ENCODE assay signal across 8 mouse cellular contexts in the genomic region with DNA sequence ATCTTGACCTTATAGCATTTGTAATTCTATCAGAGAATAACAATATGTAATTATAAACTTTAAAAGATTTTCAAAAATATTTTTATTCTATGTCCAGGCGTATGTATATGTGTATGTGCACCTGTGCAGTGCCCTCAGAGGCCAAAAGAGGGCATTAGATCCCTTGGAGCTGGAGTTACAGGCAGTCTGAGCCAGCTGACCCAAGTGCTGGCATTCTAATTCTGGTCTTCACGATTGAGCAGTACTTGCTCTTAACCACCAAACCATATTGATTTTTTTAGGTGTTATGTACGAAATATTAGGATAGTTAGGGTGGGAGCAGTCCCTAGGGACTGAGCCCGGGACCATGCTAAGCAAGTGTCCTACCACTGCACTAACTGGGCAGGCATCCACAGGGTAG. TPM values are rescaled to one million over a fixed set of nuclear protein-coding genes. Genes with fewer than 3 reads are reported as not detected.
DNase-seq lines count a peak whose midpoint lies in the region; ATAC-seq and TF ChIP-seq lines count a peak whose summit lies in the region.

No protein-coding gene starts in this region.

- no peaks in the 10 kb centered on the region for H3K4me1 ChIP-seq in kidney, postnatal 0 days (replicated peaks; ENCODE audit: insufficient read depth, low read length)
- H3K4me1 ChIP-seq in bone marrow, adult 2 months (ENCODE audit: control insufficient read depth, insufficient read depth, low read length): no peaks in the 10 kb centered on the region; the same call in 1 of the 2 replicates
- H3K4me1 ChIP-seq in hindbrain, embryonic 11.5 days (replicated peaks; ENCODE audit: control insufficient read depth, insufficient read depth, low read length): no peaks in the 10 kb centered on the region
- H3K4me1 ChIP-seq in midbrain, embryonic 12.5 days: peaks cover 8% of the 10 kb centered on the region

- TF ChIP-seq CTCF in kidney, postnatal 0 days (IDR thresholded peaks at IDR 0.05; ENCODE audit: low read depth): peak; percentile 20; the same call in 1 of the 2 replicates
- 0 out of 2 replicates have a peak, but pooled peaks have one; percentile 20 for TF ChIP-seq CTCF in bone marrow, adult 2 months (IDR thresholded peaks at IDR 0.05; ENCODE audit: control insufficient read depth, insufficient read depth, low read length)

- TF ChIP-seq POLR2A in bone marrow, adult 2 months (IDR thresholded peaks at IDR 0.05; ENCODE audit: borderline replicate concordance, control insufficient read depth, low read depth, low read length): no peak

- no peak overlapping the region for H3K4me3 ChIP-seq in kidney, postnatal 0 days (replicated peaks; ENCODE audit: low read depth, low read length)
- no peak overlapping the region for H3K4me3 ChIP-seq in bone marrow, adult 2 months (replicated peaks; ENCODE audit: control insufficient read depth, low read depth, low read length)
- H3K4me3 ChIP-seq in hindbrain, embryonic 11.5 days (ENCODE audit: low read depth, low read length): peak overlapping the region; percentile 54; the same call in 1 of the 2 replicates
- H3K4me3 ChIP-seq in midbrain, embryonic 12.5 days: 0 out of 2 replicates have a peak overlapping the region, but pooled peaks have one; percentile 59

- WGBS in kidney, postnatal 0 days: 81% methylated on average over 4 of the region's 4 CpGs
- WGBS in bone marrow, adult 2 months: 73% methylated on average over 4 of the region's 4 CpGs
- WGBS in hindbrain, embryonic 11.5 days: 79% methylated on average over 4 of the region's 4 CpGs
- 73% methylated on average over 4 of the region's 4 CpGs for WGBS in midbrain, embryonic 12.5 days

- H3K9ac ChIP-seq in kidney, postnatal 0 days (ENCODE audit: low read depth, low read length): no peak overlapping the region
- H3K9ac ChIP-seq in hindbrain, embryonic 11.5 days (ENCODE audit: low read depth, low read length): no peak overlapping the region
- no peak overlapping the region for H3K9ac ChIP-seq in midbrain, embryonic 12.5 days (replicated peaks)

- ATAC-seq in kidney, postnatal 0 days (replicated peaks; ENCODE audit: low FRiP score, low read depth): 0 out of 2 replicates have a peak, but pooled peaks have one; percentile 11
- no peak for ATAC-seq in hindbrain, embryonic 11.5 days (ENCODE audit: low FRiP score)
- ATAC-seq in midbrain, embryonic 12.5 days (ENCODE audit: low FRiP score, low read depth): no peak; the same call in 1 of the 2 replicates

- H3K9me3 ChIP-seq in kidney, postnatal 0 days (replicated peaks; ENCODE audit: low read length): no peaks in the 10 kb centered on the region
- H3K9me3 ChIP-seq in hindbrain, embryonic 11.5 days (ENCODE audit: control insufficient read depth, low read length): no peaks in the 10 kb centered on the region
- no peaks in the 10 kb centered on the region for H3K9me3 ChIP-seq in midbrain, embryonic 12.5 days

- H3K27ac ChIP-seq in kidney, postnatal 0 days: no peak overlapping the region
- H3K27ac ChIP-seq in bone marrow, adult 2 months (ENCODE audit: control insufficient read depth, insufficient read depth, low read depth, low read length, poor library complexity): no peak overlapping the region
- H3K27ac ChIP-seq in hindbrain, embryonic 11.5 days (ENCODE audit: low read depth, low read length): no peak overlapping the region
- H3K27ac ChIP-seq in midbrain, embryonic 12.5 days (replicated peaks): no peak overlapping the region

- peak overlapping the region; percentile 57 for H3K4me2 ChIP-seq in kidney, postnatal 0 days (ENCODE audit: low read length)
- peak overlapping the region; percentile 62; the same call in 1 of the 2 replicates for H3K4me2 ChIP-seq in hindbrain, embryonic 11.5 days (replicated peaks; ENCODE audit: low read depth, low read length)
- peak overlapping the region; percentile 76; the same call in 1 of the 2 replicates for H3K4me2 ChIP-seq in midbrain, embryonic 12.5 days (replicated peaks)

- no peak for DNase-seq in kidney, postnatal 0 days (ENCODE audit: low spot score)
- no peak for DNase-seq in kidney, adult 8-10 months
- DNase-seq in hindbrain, embryonic 11.5 days (ENCODE audit: low spot score): no peak
- DNase-seq in urinary bladder, adult 2 months (ENCODE audit: low spot score): no peak
- DNase-seq in testis, postnatal 10 days (ENCODE audit: low spot score): no peak
- DNase-seq in layer of hippocampus, postnatal 10 days (ENCODE audit: low spot score in 2 of 2): no peak

- H3K27me3 ChIP-seq in kidney, postnatal 0 days (ENCODE audit: insufficient read depth, low read length): no peaks in the 10 kb centered on the region
- no peaks in the 10 kb centered on the region for H3K27me3 ChIP-seq in hindbrain, embryonic 11.5 days (ENCODE audit: control insufficient read depth, insufficient read depth, low read length)
- no peaks in the 10 kb centered on the region for H3K27me3 ChIP-seq in midbrain, embryonic 12.5 days

- no peaks in the 10 kb centered on the region for H3K36me3 ChIP-seq in kidney, postnatal 0 days (ENCODE audit: insufficient read depth, low read length)
- H3K36me3 ChIP-seq in hindbrain, embryonic 11.5 days (ENCODE audit: control insufficient read depth, insufficient read depth, low read length): no peaks in the 10 kb centered on the region
- H3K36me3 ChIP-seq in midbrain, embryonic 12.5 days: no peaks in the 10 kb centered on the region

RNA-seq across cellular contexts. Expression of a gene that starts 0.6 kb away (rescaled TPM):
- polyA plus RNA-seq in kidney, postnatal 0 days (2015; fragmentation: Nextera tagmentation; extraction: Ambion mirVana): 37.8 and 38.6 TPM in 2 replicates
- 25.8 and 27.0 TPM in 2 replicates for polyA plus RNA-seq in bone marrow, adult 2 months (2011; ENCODE audit: insufficient read depth, insufficient read length, low replicate concordance, missing spikeins)
- 44.8 and 49.3 TPM in 2 replicates for polyA plus RNA-seq in hindbrain, embryonic 11.5 days (2014; fragmentation: Nextera tagmentation; extraction: Ambion mirVana)
- polyA plus RNA-seq in midbrain, embryonic 12.5 days (2016; fragmentation: Nextera tagmentation; extraction: Ambion mirVana): 44.1 and 46.4 TPM in 2 replicates
- 24.5 and 27.7 TPM in 2 replicates for polyA plus RNA-seq in urinary bladder, adult 2 months (2012; rRNA removed)
- 10 to 100 TPM; 27.1 to 36.3 TPM for total RNA-seq in layer of hippocampus, postnatal 10 days (2021)

RNA-seq across cellular contexts. Expression of a gene that starts 17.8 kb away (rescaled TPM):
- polyA plus RNA-seq in kidney, postnatal 0 days (2015; fragmentation: Nextera tagmentation; extraction: Ambion mirVana): 24.5 and 24.8 TPM in 2 replicates
- polyA plus RNA-seq in bone marrow, adult 2 months (2011; ENCODE audit: insufficient read depth, insufficient read length, low replicate concordance, missing spikeins): 28.1 and 37.6 TPM in 2 replicates
- polyA plus RNA-seq in hindbrain, embryonic 11.5 days (2014; fragmentation: Nextera tagmentation; extraction: Ambion mirVana): 1.3 and 2.4 TPM in 2 replicates
- 4.4 and 7.9 TPM in 2 replicates for polyA plus RNA-seq in midbrain, embryonic 12.5 days (2016; fragmentation: Nextera tagmentation; extraction: Ambion mirVana)
- 67.1 and 82.3 TPM in 2 replicates for polyA plus RNA-seq in urinary bladder, adult 2 months (2012; rRNA removed)
- total RNA-seq in layer of hippocampus, postnatal 10 days (2021): 1 to 10 TPM; 2.9 to 5.5 TPM

RNA-seq across cellular contexts. Expression of a gene that starts 27.7 kb away (rescaled TPM):
- polyA plus RNA-seq in kidney, postnatal 0 days (2015; fragmentation: Nextera tagmentation; extraction: Ambion mirVana): 13.4 and 17.3 TPM in 2 replicates
- 14.2 and 34.1 TPM in 2 replicates for polyA plus RNA-seq in bone marrow, adult 2 months (2011; ENCODE audit: insufficient read depth, insufficient read length, low replicate concordance, missing spikeins)
- 0.25 and 0.52 TPM in 2 replicates for polyA plus RNA-seq in hindbrain, embryonic 11.5 days (2014; fragmentation: Nextera tagmentation; extraction: Ambion mirVana)
- 0.45 and 1.1 TPM in 2 replicates for polyA plus RNA-seq in midbrain, embryonic 12.5 days (2016; fragmentation: Nextera tagmentation; extraction: Ambion mirVana)
- 28.5 and 29.2 TPM in 2 replicates for polyA plus RNA-seq in urinary bladder, adult 2 months (2012; rRNA removed)
- total RNA-seq in layer of hippocampus, postnatal 10 days (2021): 1 to 10 TPM; 3.8 to 5.3 TPM

RNA-seq across cellular contexts. Expression of a gene that starts 46.7 kb away (rescaled TPM):
- 140 and 145 TPM in 2 replicates for polyA plus RNA-seq in kidney, postnatal 0 days (2015; fragmentation: Nextera tagmentation; extraction: Ambion mirVana)
- 77.8 and 182 TPM in 2 replicates for polyA plus RNA-seq in bone marrow, adult 2 months (2011; ENCODE audit: insufficient read depth, insufficient read length, low replicate concordance, missing spikeins)
- polyA plus RNA-seq in hindbrain, embryonic 11.5 days (2014; fragmentation: Nextera tagmentation; extraction: Ambion mirVana): 164 and 176 TPM in 2 replicates
- polyA plus RNA-seq in midbrain, embryonic 12.5 days (2016; fragmentation: Nextera tagmentation; extraction: Ambion mirVana): 151 TPM in 2 replicates
- polyA plus RNA-seq in urinary bladder, adult 2 months (2012; rRNA removed): 32.6 and 37.6 TPM in 2 replicates
- 100 to 1,000 TPM; 114 to 137 TPM for total RNA-seq in layer of hippocampus, postnatal 10 days (2021)

RNA-seq across cellular contexts. Expression of a gene that starts 47.1 kb away (rescaled TPM):
- 7.1 and 9.0 TPM in 2 replicates for polyA plus RNA-seq in kidney, postnatal 0 days (2015; fragmentation: Nextera tagmentation; extraction: Ambion mirVana)
- 5.0 and 11.1 TPM in 2 replicates for polyA plus RNA-seq in bone marrow, adult 2 months (2011; ENCODE audit: insufficient read depth, insufficient read length, low replicate concordance, missing spikeins)
- polyA plus RNA-seq in hindbrain, embryonic 11.5 days (2014; fragmentation: Nextera tagmentation; extraction: Ambion mirVana): 9.8 and 10.7 TPM in 2 replicates
- 16.6 and 19.1 TPM in 2 replicates for polyA plus RNA-seq in midbrain, embryonic 12.5 days (2016; fragmentation: Nextera tagmentation; extraction: Ambion mirVana)
- polyA plus RNA-seq in urinary bladder, adult 2 months (2012; rRNA removed): 19.3 and 22.5 TPM in 2 replicates
- total RNA-seq in layer of hippocampus, postnatal 10 days (2021): 10 to 100 TPM; 20.1 to 21.5 TPM

Comparison
In these comparisons a context has a peak if more than half of its experiments do, and no peak if none do; other contexts are left out.
1. H3K4me3 ChIP-seq: peak in hindbrain, embryonic 11.5 days (single experiment) and midbrain, embryonic 12.5 days (single experiment); none in kidney, postnatal 0 days (single experiment) and bone marrow, adult 2 months (single experiment).
2. Peak in every context shown above with its lines, with median percentiles within 50 percentile points of each other: H3K4me2 ChIP-seq.